Mouse (Mus musculus) cerebellum, adult 2 months (tissue): ENCODE measurements at regions not wholly inside any gene's neighbourhood (a gene's known extent, or its start where the extent isn't known, plus 50 kb on each side); places are given as distances from the start of the nearest gene placed in this dataset.

Experiments used
- CTCF ChIP-seq: fragments of 200-500 bp; IDR thresholded peaks from 2 replicates; pipeline ENCODE4 v1.5.1; 2011; ENCODE audit warnings: low read depth, mild to moderate bottlenecking, control low read depth, low read length, moderate library complexity, borderline replicate concordance; ENCODE audit not compliant: insufficient read depth
- POLR2A ChIP-seq: fragments of 200-500 bp; IDR thresholded peaks from 2 replicates; pipeline ENCODE4 v1.6.1; 2011; ENCODE audit warnings: low read length, control low read depth, borderline replicate concordance; ENCODE audit not compliant: insufficient read depth

GRCm38 (mm10) chr17:79964850-79965249 is 68.9 kb upstream of the Atl2 start:
- TF ChIP-seq POLR2A (no peak), CTCF (no peak)
